Mouse (Mus musculus) bone marrow, adult 2 months (tissue): Measurements from ENCODE around the gene Bcl2a1d.
"Not testable (repeated sequence)": the region's sequence is repeated elsewhere in the genome, so short reads cannot be mapped to it uniquely, and the experiment has no call there.

Experiments used
- CTCF ChIP-seq: fragments of 200-500 bp; IDR thresholded peaks from 2 replicates; pipeline ENCODE4 v1.5.1; 2011; ENCODE audit warnings: low read length, control low read depth; ENCODE audit not compliant: control insufficient read depth, insufficient read depth
- POLR2A ChIP-seq: fragments of 200-500 bp; IDR thresholded peaks from 2 replicates; pipeline ENCODE4 v1.6.1; 2011; ENCODE audit warnings: low read depth, mild to moderate bottlenecking, control low read depth, low read length, borderline replicate concordance; ENCODE audit not compliant: control insufficient read depth

GRCm38 (mm10) chr9:88746687-88747086, 15.0 kb upstream of the Bcl2a1d start:
- TF ChIP-seq POLR2A, CTCF: not testable (repeated sequence)
